Mouse (Mus musculus): ENCODE measurements at regions not wholly inside any gene's neighbourhood (a gene's known extent, or its start where the extent isn't known, plus 50 kb on each side); places are given as distances from the start of the nearest gene placed in this dataset.

GRCm38 (mm10) chr9:83326437-83327086, 114.4 kb downstream of the Lca5 start:
- in situ Hi-C loops (cut with MboI, MseI): no loop called here

- in situ Hi-C loops (cut with MboI, MseI): no loop called here
Measured at GRCm38 (mm10) chr9:83325910-83326309, 115.0 kb downstream of the Lca5 start.

- in situ Hi-C loops (cut with MboI, MseI): no loop called here
Measured at GRCm38 (mm10) chr9:83324336-83324735, 116.6 kb downstream of the Lca5 start.

GRCm38 (mm10) chr9:83322991-83323583, 117.8 kb downstream of the Lca5 start:
- in situ Hi-C loops (cut with MboI, MseI): no loop called here

GRCm38 (mm10) chr9:83321793-83322192, 119.1 kb downstream of the Lca5 start:
- in situ Hi-C loops (cut with MboI, MseI): no loop called here

GRCm38 (mm10) chr9:83320834-83321233, 120.1 kb downstream of the Lca5 start:
- in situ Hi-C loops (cut with MboI, MseI): no loop called here

- in situ Hi-C loops (cut with MboI, MseI): no loop called here
Measured at GRCm38 (mm10) chr9:83316818-83317162, 124.1 kb downstream of the Lca5 start.

- in situ Hi-C loops (cut with MboI, MseI): no loop called here
Measured at GRCm38 (mm10) chr9:83315941-83316817, 124.7 kb downstream of the Lca5 start.

GRCm38 (mm10) chr9:83308771-83309170, 132.2 kb downstream of the Lca5 start:
- in situ Hi-C loops (cut with MboI, MseI): no loop called here

- in situ Hi-C loops (cut with MboI, MseI): no loop called here
Measured at GRCm38 (mm10) chr9:83308092-83308491, 132.8 kb downstream of the Lca5 start.

- in situ Hi-C loops (cut with MboI, MseI): no loop called here
Measured at GRCm38 (mm10) chr9:83307349-83307938, 133.5 kb downstream of the Lca5 start.

- in situ Hi-C loops (cut with MboI, MseI): no loop called here
Measured at GRCm38 (mm10) chr9:83304925-83305324, 136.0 kb downstream of the Lca5 start.

- in situ Hi-C loops (cut with MboI, MseI): no loop called here
Measured at GRCm38 (mm10) chr9:83300500-83300899, 140.4 kb downstream of the Lca5 start.

GRCm38 (mm10) chr9:83300044-83300443, 140.9 kb downstream of the Lca5 start:
- in situ Hi-C loops (cut with MboI, MseI): no loop called here

- in situ Hi-C loops (cut with MboI, MseI): no loop called here
Measured at GRCm38 (mm10) chr9:83299623-83300022, 141.3 kb downstream of the Lca5 start.

- in situ Hi-C loops (cut with MboI, MseI): no loop called here
Measured at GRCm38 (mm10) chr9:83295453-83295852, 145.5 kb downstream of the Lca5 start.

- in situ Hi-C loops (cut with MboI, MseI): loop anchor here (5.0 kb wide), 1 partner anchor 78 kb away; no protein-coding TSS in a partner anchor
Measured at GRCm38 (mm10) chr9:83294441-83294840, 146.5 kb downstream of the Lca5 start.

- in situ Hi-C loops (cut with MboI, MseI): no loop called here
Measured at GRCm38 (mm10) chr9:83284097-83284496, 137.6 kb upstream of the Hmgn3 start.

GRCm38 (mm10) chr9:83283662-83284061, 137.2 kb upstream of the Hmgn3 start:
- in situ Hi-C loops (cut with MboI, MseI): no loop called here

- in situ Hi-C loops (cut with MboI, MseI): no loop called here
Measured at GRCm38 (mm10) chr9:83283249-83283648, 136.8 kb upstream of the Hmgn3 start.

GRCm38 (mm10) chr9:83277791-83278190, 131.3 kb upstream of the Hmgn3 start:
- in situ Hi-C loops (cut with MboI, MseI): no loop called here

GRCm38 (mm10) chr9:83277356-83277755, 130.9 kb upstream of the Hmgn3 start:
- in situ Hi-C loops (cut with MboI, MseI): no loop called here

Measured in regulatory T cell (primary cell).